Mouse (Mus musculus) kidney, postnatal 4 days (tissue): ENCODE measurements at regions not wholly inside any gene's neighbourhood (a gene's known extent, or its start where the extent isn't known, plus 50 kb on each side); places are given as distances from the start of the nearest gene placed in this dataset.
"Not testable (repeated sequence)": the region's sequence is repeated elsewhere in the genome, so short reads cannot be mapped to it uniquely, and the experiment has no call there.

ENCODE experiments used
- DNase-seq, 2 experiments: peaks; one replicate each; pipeline ENCODE4 v3.0.0; 2021; ENCODE audit warnings: mixed read lengths in 2 of 2

GRCm38 (mm10) chr2:166310438-166310837, 155.0 kb upstream of the Sulf2 start:
- DNase-seq = no peak

DNA sequence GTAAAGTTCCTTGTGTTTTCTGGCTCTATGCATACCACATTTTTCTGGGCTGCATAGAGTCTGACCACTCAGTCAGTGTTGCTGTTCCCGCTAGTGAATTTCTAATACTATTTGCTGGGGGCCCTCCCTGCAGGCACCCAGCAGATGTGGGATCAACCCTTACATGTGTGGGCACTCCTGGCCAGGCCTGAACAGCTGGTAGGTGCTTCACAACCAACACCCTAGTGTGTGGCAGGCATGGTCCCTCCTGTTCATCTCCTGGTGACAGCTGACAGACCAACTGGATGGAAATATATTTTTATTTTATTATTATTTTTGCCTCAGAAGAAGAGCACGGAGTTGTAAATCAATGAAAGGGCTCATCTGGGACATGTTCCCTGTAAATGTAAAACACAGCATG, 154.4 kb upstream of the Sulf2 start:
- DNase-seq = no peak

GRCm38 (mm10) chr2:166307551-166307950, 152.1 kb upstream of the Sulf2 start:
- DNase-seq = no peak

- DNase-seq = peak; percentile 56 to 58
These were observed 149.9 kb upstream of the Sulf2 start for GRCm38 (mm10) chr2:166305044-166306002.

DNA sequence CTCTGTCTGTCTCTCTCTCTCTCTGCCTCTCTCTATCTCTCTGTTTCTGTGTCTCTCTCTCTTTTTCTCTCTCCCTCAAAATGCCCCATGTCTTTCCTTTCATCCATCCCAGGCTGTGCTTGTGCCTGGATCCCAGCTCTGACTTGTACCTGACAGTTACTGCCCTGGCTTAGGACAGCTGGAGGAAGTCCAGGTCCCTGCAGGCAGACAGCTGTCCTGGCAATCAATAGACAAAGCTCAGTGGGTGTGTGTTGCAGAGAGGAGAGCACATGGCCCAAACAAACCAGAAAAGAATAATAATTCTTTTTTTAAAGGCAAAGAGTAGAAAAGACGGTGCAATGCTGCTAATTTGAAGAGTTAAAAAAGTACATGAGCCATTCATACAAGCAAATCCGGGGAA, 148.4 kb upstream of the Sulf2 start:
- DNase-seq = no peak

DNA sequence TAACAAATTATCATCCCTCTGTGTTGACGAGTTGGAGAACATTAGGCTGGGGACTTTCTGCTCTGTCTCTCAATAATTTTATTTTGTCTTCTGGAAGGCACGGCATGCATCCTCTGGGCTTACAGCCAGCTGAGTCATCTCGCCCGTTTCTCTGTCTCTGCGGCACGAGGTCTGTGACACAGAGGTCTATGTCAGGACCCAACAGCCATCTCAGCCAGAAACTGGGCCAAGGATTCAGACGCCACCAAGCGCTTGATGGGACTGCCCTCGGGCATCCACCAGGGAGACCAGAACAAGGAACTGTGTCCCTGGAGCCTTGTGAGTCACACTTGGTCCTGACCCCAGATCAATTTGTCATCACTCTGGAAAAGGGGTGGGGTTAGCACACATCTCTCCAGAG, 145.7 kb upstream of the Sulf2 start:
- peak; percentile 61 to 73 for DNase-seq

GRCm38 (mm10) chr2:166294672-166295071, 139.2 kb upstream of the Sulf2 start:
- no peak for DNase-seq

- no peak for DNase-seq
These were observed 137.5 kb upstream of the Sulf2 start for GRCm38 (mm10) chr2:166292987-166293386.

DNA sequence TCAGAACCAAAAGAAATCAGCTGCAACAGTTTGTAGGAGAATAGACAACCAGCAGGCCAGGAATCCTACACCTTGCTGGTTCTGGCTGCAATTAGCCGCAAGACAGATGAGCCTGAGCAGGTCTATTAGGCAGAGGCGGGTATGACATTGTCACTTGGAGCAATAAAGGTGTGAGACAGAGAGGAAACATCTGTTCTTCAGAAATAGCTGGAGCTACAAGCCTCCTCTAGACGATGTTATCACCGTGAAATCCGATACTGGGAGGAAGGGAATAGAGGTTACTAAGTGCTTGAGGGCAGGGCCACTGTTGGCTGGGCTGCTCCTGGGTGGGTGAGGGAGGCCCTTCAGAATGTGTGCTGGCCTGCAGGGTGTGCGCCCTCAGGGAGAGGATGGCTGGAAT, 135.8 kb upstream of the Sulf2 start:
- peak; percentile 41 to 65 for DNase-seq

- DNase-seq = peak; percentile 19 to 38
These were observed 135.4 kb upstream of the Sulf2 start for GRCm38 (mm10) chr2:166290826-166291225.

DNA sequence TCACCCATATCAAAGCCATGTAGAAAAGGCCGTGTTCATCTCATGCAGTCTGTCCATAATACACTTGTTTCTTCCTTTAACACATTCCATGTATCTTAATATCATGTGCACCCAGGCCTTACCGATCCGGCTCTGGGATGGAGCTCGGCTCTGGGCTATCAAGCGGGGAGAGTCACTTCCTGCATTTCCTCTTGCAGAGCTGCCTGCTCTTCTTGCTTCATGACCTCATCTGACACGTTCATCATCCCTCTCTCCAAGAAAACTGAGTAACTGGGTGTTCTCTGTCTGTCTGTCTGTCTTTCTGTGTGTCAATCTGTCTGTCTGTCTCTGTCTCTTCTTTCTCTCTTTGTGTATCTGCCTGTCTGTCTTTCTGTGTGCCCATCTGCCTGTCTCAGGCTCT, 133.7 kb upstream of the Sulf2 start:
- DNase-seq = no peak

DNA sequence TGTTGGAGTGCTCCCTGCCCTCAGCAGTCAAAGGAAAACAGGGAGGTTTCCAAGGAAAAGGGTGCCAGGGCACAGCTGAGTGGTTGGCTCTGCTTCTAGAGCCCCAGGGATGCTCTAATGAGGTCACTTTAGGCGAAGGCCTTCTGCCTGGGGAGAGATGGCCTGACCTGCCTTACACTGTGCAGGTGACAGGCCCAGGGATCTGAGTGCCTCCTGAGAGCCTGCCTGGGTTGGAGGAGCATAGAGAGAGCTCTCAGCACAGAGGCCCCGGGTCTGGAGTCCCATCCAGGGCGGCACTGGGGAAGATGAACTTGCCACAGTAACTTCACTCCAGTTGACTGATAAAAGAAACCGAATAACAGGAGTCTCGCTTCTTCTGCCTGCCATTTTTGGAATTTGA, 125.7 kb upstream of the Sulf2 start:
- DNase-seq = not testable (repeated sequence)

DNA sequence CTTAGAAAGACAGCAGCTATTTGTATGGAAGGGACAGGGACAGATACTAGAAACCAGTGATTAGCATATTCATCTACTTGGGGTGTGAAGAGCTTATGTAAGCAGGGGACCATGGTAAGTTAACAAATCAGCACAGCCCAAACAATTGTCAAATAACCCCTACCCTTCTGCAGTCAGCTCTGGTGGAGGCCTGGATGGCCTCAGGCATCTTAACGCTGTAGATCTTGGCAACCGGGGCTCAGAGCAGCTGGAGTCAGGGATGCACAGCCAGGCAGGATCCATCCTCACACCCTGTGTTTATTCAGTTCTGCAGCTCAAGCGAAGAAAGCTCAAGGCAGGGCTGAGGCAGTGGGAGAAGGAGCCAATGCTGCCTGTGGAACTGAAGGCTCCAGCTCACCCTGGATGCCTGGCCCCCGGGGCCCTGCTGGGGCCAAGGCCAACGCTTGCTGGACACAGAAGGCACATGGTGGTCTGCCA, 125.2 kb upstream of the Sulf2 start:
- DNase-seq = peak; percentile 43 to 45

DNA sequence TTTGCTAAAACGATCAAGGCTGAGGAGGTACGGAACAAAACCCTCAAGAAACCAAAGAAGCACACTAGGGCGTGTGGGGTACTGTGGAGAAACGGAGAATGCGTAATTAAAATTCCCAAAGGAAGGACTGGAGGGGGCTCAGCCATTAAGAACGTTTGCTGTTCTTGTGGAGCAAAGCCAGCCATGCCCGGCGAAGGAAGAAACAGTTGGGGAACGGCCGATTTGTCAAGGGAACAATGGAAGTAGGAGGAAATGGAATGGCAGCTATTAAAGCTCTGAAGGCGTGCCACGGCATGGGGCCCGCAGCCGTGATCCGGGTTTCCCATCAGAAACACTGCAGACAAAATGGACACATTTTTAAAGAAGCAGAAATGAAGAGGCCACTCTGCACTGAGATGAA, 124.2 kb upstream of the Sulf2 start:
- no peak for DNase-seq

- DNase-seq = no peak
These were observed 119.9 kb upstream of the Sulf2 start for GRCm38 (mm10) chr2:166275398-166275797.

- no peak for DNase-seq
These were observed 118.5 kb upstream of the Sulf2 start for GRCm38 (mm10) chr2:166274016-166274346.

GRCm38 (mm10) chr2:166273312-166274015, 118.0 kb upstream of the Sulf2 start:
- peak; percentile 67 to 78 for DNase-seq

DNA sequence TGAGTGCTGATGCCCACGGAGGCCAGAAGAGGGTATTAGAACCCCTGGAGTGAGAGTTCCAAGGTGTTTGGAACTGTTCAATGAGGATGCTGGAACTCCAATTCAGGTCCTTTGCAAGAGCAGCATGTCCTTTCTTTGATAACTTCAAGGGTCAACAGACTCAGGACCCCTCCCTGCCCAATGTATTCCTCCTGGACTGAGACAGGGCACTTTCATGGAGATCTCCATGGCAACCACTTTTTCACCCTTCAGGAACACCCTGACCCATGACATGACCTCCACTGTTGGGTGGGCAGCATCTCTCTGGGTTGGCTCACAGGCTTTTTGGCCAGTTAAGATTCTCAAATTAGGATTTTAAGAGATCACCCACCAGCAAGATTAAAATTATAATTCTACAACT, 117.4 kb upstream of the Sulf2 start:
- no peak for DNase-seq

DNA sequence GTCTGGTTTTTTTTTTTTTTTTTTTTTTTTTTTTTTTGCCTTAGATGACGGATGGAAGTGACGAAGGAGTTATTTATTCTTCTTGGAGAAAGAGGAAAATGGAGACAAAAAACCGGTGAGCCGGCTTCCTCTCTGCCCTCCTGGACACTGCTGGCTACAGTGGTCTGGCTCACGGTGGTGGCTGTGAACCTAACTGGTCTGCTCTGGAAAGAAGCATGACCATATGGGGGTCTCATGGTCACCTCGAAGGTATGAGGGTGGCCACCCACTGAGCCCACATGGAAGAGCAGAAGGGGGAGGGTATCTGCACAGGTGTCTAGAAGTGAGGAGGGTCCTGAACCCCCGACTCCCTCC, 116.7 kb upstream of the Sulf2 start:
- DNase-seq = no peak

GRCm38 (mm10) chr2:166271373-166272189, 116.1 kb upstream of the Sulf2 start:
- DNase-seq = no peak

- no peak for DNase-seq
These were observed 114.5 kb upstream of the Sulf2 start for GRCm38 (mm10) chr2:166270007-166270406.

- no peak for DNase-seq
These were observed 111.5 kb upstream of the Sulf2 start for GRCm38 (mm10) chr2:166266915-166267314.

DNA sequence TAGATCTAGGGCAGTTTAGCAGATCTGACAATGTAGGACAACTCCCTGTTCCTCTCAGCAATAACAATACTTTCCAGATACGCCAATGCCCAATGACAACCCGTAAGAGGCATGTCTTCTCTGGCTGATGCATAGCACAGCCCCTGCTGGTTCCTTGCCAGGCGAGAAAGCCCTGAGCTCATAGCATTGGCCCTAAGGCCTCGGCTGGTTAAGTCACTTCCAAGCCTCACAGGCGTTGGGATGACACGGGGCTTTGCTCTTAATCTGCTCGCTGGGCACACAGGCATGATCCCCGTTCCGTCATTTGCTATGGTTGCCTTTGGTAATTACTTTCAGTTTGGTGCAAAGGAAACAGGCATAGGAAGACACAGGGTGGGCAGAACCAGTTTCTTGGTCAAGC, 111.0 kb upstream of the Sulf2 start:
- peak in 1 of 2 experiments; percentile 34 for DNase-seq
